Mouse (Mus musculus): ENCODE results near the gene Dennd5a.

GRCm38 (mm10) chr7:109959716-109960612 lies at the start of gene Dennd5a:
- TF ChIP-seq CTCF (IDR thresholded peaks at IDR 0.05; ENCODE audit: low read depth, low read length) (no peak), POLR2A (IDR thresholded peaks at IDR 0.05; ENCODE audit: extremely low read depth, insufficient read depth, low read length) (peak; percentile 35; the same call in 1 of the 2 replicates)

Data from liver, adult 2 months (tissue).